Mouse (Mus musculus): ENCODE measurements at regions not wholly inside any gene's neighbourhood (a gene's known extent, or its start where the extent isn't known, plus 50 kb on each side); places are given as distances from the start of the nearest gene placed in this dataset.

GRCm38 (mm10) chr10:98646311-98646999 lies 267.8 kb upstream of the Atp2b1 start:
- H3K9me3 ChIP-seq (ENCODE audit: low read length): no peaks in the 10 kb centered on the region
- ATAC-seq (no peak), DNase-seq (no peak)
- H3K4me3 ChIP-seq (ENCODE audit: low read depth, low read length): no peak overlapping the region
- H3K27ac ChIP-seq (ENCODE audit: low read depth): no peak overlapping the region
- no peaks in the 10 kb centered on the region for H3K36me3 ChIP-seq (replicated peaks; ENCODE audit: insufficient read depth, low read length)
- H3K9ac ChIP-seq (replicated peaks): no peak overlapping the region
- TF ChIP-seq CTCF (IDR thresholded peaks at IDR 0.05; ENCODE audit: low read depth): no peak
- TF ChIP-seq EP300 (IDR thresholded peaks at IDR 0.05; ENCODE audit: low read depth): no peak
- 75% methylated on average over 8 of the region's 8 CpGs for WGBS (ENCODE audit: insufficient replicate concordance)
- H3K4me1 ChIP-seq (ENCODE audit: insufficient read depth): no peaks in the 10 kb centered on the region
- no peaks in the 10 kb centered on the region for H3K27me3 ChIP-seq (ENCODE audit: insufficient read depth, low read length)
- H3K4me2 ChIP-seq (ENCODE audit: low read depth, low read length): no peak overlapping the region

DNA sequence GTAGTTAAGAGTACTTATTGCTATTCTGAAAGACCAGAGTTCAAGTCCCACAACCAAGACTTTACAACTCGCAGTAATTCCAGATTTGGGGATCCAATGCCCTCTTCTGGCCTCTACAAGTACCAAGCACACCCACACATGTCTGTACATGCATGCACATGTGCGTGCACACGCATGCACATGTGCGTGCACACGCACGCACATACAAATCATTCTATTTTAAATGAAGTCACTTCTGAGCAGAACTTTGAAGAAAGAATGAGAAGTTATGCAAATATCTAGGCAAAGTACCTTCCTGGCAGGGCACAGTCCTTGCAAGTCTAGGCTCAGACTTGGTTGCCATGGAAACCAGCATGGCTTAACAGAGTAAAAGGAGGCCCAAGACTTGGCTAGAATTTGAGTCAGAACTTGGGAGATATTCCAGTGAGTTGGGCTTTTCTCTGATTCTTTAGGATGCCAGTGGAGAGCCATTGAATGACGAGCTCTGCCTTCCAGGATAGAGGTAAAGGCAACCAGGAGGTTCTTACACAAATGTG lies 265.4 kb upstream of the Atp2b1 start:
- WGBS (ENCODE audit: insufficient replicate concordance): 84% methylated on average over 7 of the region's 7 CpGs
- H3K9ac ChIP-seq (replicated peaks): no peak overlapping the region
- DNase-seq: no peak
- no peaks in the 10 kb centered on the region for H3K4me1 ChIP-seq (ENCODE audit: insufficient read depth)
- H3K27me3 ChIP-seq (ENCODE audit: insufficient read depth, low read length): no peaks in the 10 kb centered on the region
- TF ChIP-seq CTCF (IDR thresholded peaks at IDR 0.05; ENCODE audit: low read depth): no peak
- TF ChIP-seq EP300 (IDR thresholded peaks at IDR 0.05; ENCODE audit: low read depth): no peak
- H3K27ac ChIP-seq (ENCODE audit: low read depth): no peak overlapping the region
- no peak overlapping the region for H3K4me2 ChIP-seq (ENCODE audit: low read depth, low read length)
- no peak for ATAC-seq
- H3K4me3 ChIP-seq (ENCODE audit: low read depth, low read length): no peak overlapping the region
- H3K36me3 ChIP-seq (replicated peaks; ENCODE audit: insufficient read depth, low read length): no peaks in the 10 kb centered on the region
- H3K9me3 ChIP-seq (ENCODE audit: low read length): no peaks in the 10 kb centered on the region

DNA sequence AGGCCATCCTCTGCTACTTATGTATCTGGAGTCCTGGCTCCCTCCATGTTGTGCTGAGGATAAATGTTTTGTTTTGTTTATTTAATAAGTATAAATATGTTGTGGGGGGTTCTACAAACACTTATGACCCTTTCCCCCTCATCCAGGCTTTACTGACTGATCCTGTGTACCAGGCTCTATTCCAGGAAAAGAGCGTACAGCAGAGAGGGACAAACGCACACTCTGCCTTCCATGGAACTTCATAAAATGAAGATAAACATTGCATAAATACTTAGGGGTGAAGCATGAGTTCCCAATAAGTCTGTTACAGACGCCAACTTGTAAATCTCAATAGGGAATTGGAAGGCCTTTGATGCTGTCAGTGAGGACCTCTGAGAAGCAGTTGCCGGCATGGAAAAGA lies 263.7 kb upstream of the Atp2b1 start:
- WGBS (ENCODE audit: insufficient replicate concordance): 83% methylated on average over 4 of the region's 4 CpGs
- ATAC-seq (no peak), DNase-seq (no peak)
- Histone ChIP-seq H3K27ac (ENCODE audit: low read depth) (no peak overlapping the region), H3K4me3 (ENCODE audit: low read depth, low read length) (no peak overlapping the region), H3K9ac (replicated peaks) (no peak overlapping the region), H3K4me2 (ENCODE audit: low read depth, low read length) (no peak overlapping the region), H3K36me3 (replicated peaks; ENCODE audit: insufficient read depth, low read length) (no peaks in the 10 kb centered on the region), H3K9me3 (ENCODE audit: low read length) (no peaks in the 10 kb centered on the region), H3K4me1 (ENCODE audit: insufficient read depth) (no peaks in the 10 kb centered on the region), H3K27me3 (ENCODE audit: insufficient read depth, low read length) (no peaks in the 10 kb centered on the region)
- TF ChIP-seq EP300 (IDR thresholded peaks at IDR 0.05; ENCODE audit: low read depth): no peak
- no peak for TF ChIP-seq CTCF (IDR thresholded peaks at IDR 0.05; ENCODE audit: low read depth)

- TF ChIP-seq EP300 (IDR thresholded peaks at IDR 0.05; ENCODE audit: low read depth): no peak
- TF ChIP-seq CTCF (IDR thresholded peaks at IDR 0.05; ENCODE audit: low read depth): no peak
- Histone ChIP-seq H3K4me1 (ENCODE audit: insufficient read depth) (no peaks in the 10 kb centered on the region), H3K27ac (ENCODE audit: low read depth) (no peak overlapping the region), H3K4me2 (ENCODE audit: low read depth, low read length) (no peak overlapping the region), H3K4me3 (ENCODE audit: low read depth, low read length) (no peak overlapping the region), H3K27me3 (ENCODE audit: insufficient read depth, low read length) (no peaks in the 10 kb centered on the region), H3K36me3 (replicated peaks; ENCODE audit: insufficient read depth, low read length) (no peaks in the 10 kb centered on the region), H3K9me3 (ENCODE audit: low read length) (no peaks in the 10 kb centered on the region), H3K9ac (replicated peaks) (no peak overlapping the region)
- ATAC-seq: no peak
- no peak for DNase-seq
- WGBS (ENCODE audit: insufficient replicate concordance): 86% methylated on average over 6 of the region's 6 CpGs
These were observed 263.1 kb upstream of the Atp2b1 start for GRCm38 (mm10) chr10:98651127-98651526.

GRCm38 (mm10) chr10:98651599-98651998 lies 262.6 kb upstream of the Atp2b1 start:
- no peak overlapping the region for H3K27ac ChIP-seq (ENCODE audit: low read depth)
- no peaks in the 10 kb centered on the region for H3K27me3 ChIP-seq (ENCODE audit: insufficient read depth, low read length)
- H3K4me3 ChIP-seq (ENCODE audit: low read depth, low read length): no peak overlapping the region
- ATAC-seq: no peak
- H3K4me2 ChIP-seq (ENCODE audit: low read depth, low read length): no peak overlapping the region
- no peaks in the 10 kb centered on the region for H3K4me1 ChIP-seq (ENCODE audit: insufficient read depth)
- no peak for DNase-seq
- WGBS (ENCODE audit: insufficient replicate concordance): 63% methylated on average over 5 of the region's 5 CpGs
- no peak overlapping the region for H3K9ac ChIP-seq (replicated peaks)
- H3K36me3 ChIP-seq (replicated peaks; ENCODE audit: insufficient read depth, low read length): no peaks in the 10 kb centered on the region
- TF ChIP-seq CTCF (IDR thresholded peaks at IDR 0.05; ENCODE audit: low read depth) (no peak), EP300 (IDR thresholded peaks at IDR 0.05; ENCODE audit: low read depth) (no peak)
- H3K9me3 ChIP-seq (ENCODE audit: low read length): no peaks in the 10 kb centered on the region

- Histone ChIP-seq H3K27ac (ENCODE audit: low read depth) (no peak overlapping the region), H3K36me3 (replicated peaks; ENCODE audit: insufficient read depth, low read length) (no peaks in the 10 kb centered on the region), H3K4me1 (ENCODE audit: insufficient read depth) (no peaks in the 10 kb centered on the region), H3K9ac (replicated peaks) (no peak overlapping the region), H3K9me3 (ENCODE audit: low read length) (no peaks in the 10 kb centered on the region), H3K4me3 (ENCODE audit: low read depth, low read length) (no peak overlapping the region), H3K4me2 (ENCODE audit: low read depth, low read length) (no peak overlapping the region), H3K27me3 (ENCODE audit: insufficient read depth, low read length) (no peaks in the 10 kb centered on the region)
- TF ChIP-seq EP300 (IDR thresholded peaks at IDR 0.05; ENCODE audit: low read depth): no peak
- TF ChIP-seq CTCF (IDR thresholded peaks at IDR 0.05; ENCODE audit: low read depth): no peak
- no peak for DNase-seq
- no peak for ATAC-seq
- WGBS (ENCODE audit: insufficient replicate concordance): 56% methylated on average over 2 of the region's 2 CpGs
These were observed 262.1 kb upstream of the Atp2b1 start for GRCm38 (mm10) chr10:98652084-98652483.

All from liver, postnatal 0 days (tissue).